Mouse (Mus musculus) hindbrain, embryonic 13.5 days (tissue): ENCODE data around the gene St6galnac4. TPM values are rescaled to one million over a fixed set of nuclear protein-coding genes. Genes with fewer than 3 reads are reported as not detected.

Experiments
- ATAC-seq: fragments of 200-750 bp; cut with Nextera tagmentation; 2 replicates; pipeline ENCODE4 v1.8.0; 2017; ENCODE audit warnings: moderate TSS enrichment; ENCODE audit not compliant: low FRiP score
- H3K27ac ChIP-seq: fragments of 300-500 bp; sonication (generic); 2 replicates; pipeline ENCODE4 v1.5.1; 2015; ENCODE audit warnings: inconsistent platforms, mild to moderate bottlenecking, moderate library complexity
- H3K27me3 ChIP-seq: fragments of 300-500 bp; sonication (generic); 2 replicates; pipeline ENCODE4 v1.6.1; 2015; ENCODE audit warnings: mild to moderate bottlenecking, inconsistent platforms
- H3K36me3 ChIP-seq: fragments of 300-500 bp; sonication (generic); 2 replicates; pipeline ENCODE4 v1.6.1; 2015; ENCODE audit warnings: mild to moderate bottlenecking, inconsistent platforms
- H3K4me1 ChIP-seq: fragments of 300-500 bp; sonication (generic); replicated peaks from 2 replicates; pipeline ENCODE4 v1.6.1; 2015; ENCODE audit warnings: inconsistent platforms
- H3K4me2 ChIP-seq: fragments of 300-500 bp; sonication (generic); 2 replicates; pipeline ENCODE4 v1.6.1; 2015; ENCODE audit warnings: inconsistent platforms, mild to moderate bottlenecking, moderate library complexity
- H3K4me3 ChIP-seq: fragments of 300-500 bp; sonication (generic); 2 replicates; pipeline ENCODE4 v1.5.1; 2015; ENCODE audit warnings: mild to moderate bottlenecking, inconsistent platforms
- H3K9ac ChIP-seq: fragments of 300-500 bp; sonication (generic); 2 replicates; pipeline ENCODE4 v1.6.1; 2015; ENCODE audit warnings: mild to moderate bottlenecking, inconsistent platforms
- H3K9me3 ChIP-seq: fragments of 300-500 bp; sonication (generic); 2 replicates; pipeline ENCODE4 v1.6.1; 2016; ENCODE audit warnings: inconsistent platforms
- WGBS: fragments of 180-500 bp; shearing (Covaris S2); methylation state at CpG from one replicate; pipeline ENCODE4 v1.1.7; 2015; 5-methylcytosine and 5-hydroxymethylcytosine counted together
- polyA plus RNA-seq: library from polyadenylated mRNA; unstranded; fragments of >200 nt; fragmentation: Nextera tagmentation; extraction: Ambion mirVana; gene quantifications from 2 replicates; pipeline ENCODE4 v1.2.1, GENCODE M21; 2015

Gene St6galnac4
- polyA plus RNA-seq, result 22.8 and 23.4 TPM in 2 replicates

- Histone ChIP-seq H3K27ac (peak within 1 kb of the TSS; percentile 62; the same call in 1 of the 2 replicates), H3K4me1 (peaks cover 44% of the 10 kb centered on the region)
- WGBS, result under 1% methylated on average over 38 of the region's 38 CpGs
Observed at GRCm38 (mm10) chr2:32586871-32587351, at the start of gene St6galnac4. Gene St6galnac4, plus strand, starts transcription at chr2:32587095.

GRCm38 (mm10) chr2:32537360-32537905, 49.5 kb upstream of the St6galnac4 start:
- Histone ChIP-seq H3K27ac (peak overlapping the region; percentile 97), H3K9me3 (no peaks in the 10 kb centered on the region), H3K4me3 (peak overlapping the region; percentile 94), H3K36me3 (no peaks in the 10 kb centered on the region), H3K4me1 (peaks cover 79% of the 10 kb centered on the region), H3K27me3 (no peaks in the 10 kb centered on the region), H3K9ac (peak overlapping the region; percentile 96), H3K4me2 (peak overlapping the region; percentile 81)
- WGBS, result 13% methylated on average over 9 of the region's 9 CpGs
- ATAC-seq, result no peak

More at GRCm38 (mm10) chr2:32586871-32587351, at the start of gene St6galnac4:
- Histone ChIP-seq H3K4me2 (peak within 1 kb of the TSS; percentile 62), H3K9me3 (no peaks in the 10 kb centered on the region), H3K4me3 (peak within 1 kb of the TSS; percentile 54), H3K36me3 (no peaks in the 10 kb centered on the region), H3K27me3 (peaks cover 14% of the 10 kb centered on the region; the same call in 1 of the 2 replicates), H3K9ac (peak within 1 kb of the TSS; percentile 82)
- ATAC-seq, result peak; percentile 68

GRCm38 (mm10) chr2:32537941-32538340, 49.0 kb upstream of the St6galnac4 start:
- Histone ChIP-seq H3K4me1 (peaks cover 84% of the 10 kb centered on the region), H3K9ac (peak overlapping the region; percentile 96), H3K4me2 (peak overlapping the region; percentile 81), H3K36me3 (no peaks in the 10 kb centered on the region), H3K9me3 (no peaks in the 10 kb centered on the region), H3K27ac (no peak overlapping the region), H3K4me3 (peak overlapping the region; percentile 94), H3K27me3 (no peaks in the 10 kb centered on the region)
- ATAC-seq, result no peak
- 76% methylated on average over 5 of the region's 5 CpGs for WGBS

GRCm38 (mm10) chr2:32538461-32538860, 48.4 kb upstream of the St6galnac4 start:
- H3K27me3 ChIP-seq, result no peaks in the 10 kb centered on the region
- peaks cover 87% of the 10 kb centered on the region for H3K4me1 ChIP-seq
- peak overlapping the region; percentile 96; the same call in 1 of the 2 replicates for H3K9ac ChIP-seq
- no peaks in the 10 kb centered on the region for H3K9me3 ChIP-seq
- H3K27ac ChIP-seq, result no peak overlapping the region
- 69% methylated on average over 4 of the region's 4 CpGs for WGBS
- peak overlapping the region; percentile 94 for H3K4me3 ChIP-seq
- ATAC-seq, result no peak
- peak overlapping the region; percentile 81 for H3K4me2 ChIP-seq
- no peaks in the 10 kb centered on the region for H3K36me3 ChIP-seq

- no peak overlapping the region for H3K4me3 ChIP-seq
- H3K9me3 ChIP-seq, result no peaks in the 10 kb centered on the region
- ATAC-seq, result no peak
- H3K27ac ChIP-seq, result no peak overlapping the region
- H3K4me1 ChIP-seq, result peaks cover 77% of the 10 kb centered on the region
- H3K4me2 ChIP-seq, result peak overlapping the region; percentile 81; the same call in 1 of the 2 replicates
- H3K9ac ChIP-seq, result 0 out of 2 replicates have a peak overlapping the region, but pooled peaks have one; percentile 96
- H3K36me3 ChIP-seq, result no peaks in the 10 kb centered on the region
- 81% methylated on average over 14 of the region's 14 CpGs for WGBS
- H3K27me3 ChIP-seq, result no peaks in the 10 kb centered on the region
Observed at GRCm38 (mm10) chr2:32539452-32539981, 47.4 kb upstream of the St6galnac4 start.

GRCm38 (mm10) chr2:32541333-32541908, 45.5 kb upstream of the St6galnac4 start:
- no peaks in the 10 kb centered on the region for H3K9me3 ChIP-seq
- H3K27me3 ChIP-seq, result no peaks in the 10 kb centered on the region
- WGBS, result 96% methylated on average over 2 of the region's 2 CpGs
- H3K27ac ChIP-seq, result no peak overlapping the region
- ATAC-seq, result no peak
- no peaks in the 10 kb centered on the region for H3K36me3 ChIP-seq
- H3K4me2 ChIP-seq, result no peak overlapping the region
- no peak overlapping the region for H3K4me3 ChIP-seq
- H3K9ac ChIP-seq, result no peak overlapping the region
- H3K4me1 ChIP-seq, result peaks cover 68% of the 10 kb centered on the region

- H3K4me3 ChIP-seq, result no peak overlapping the region
- H3K9ac ChIP-seq, result no peak overlapping the region
- no peaks in the 10 kb centered on the region for H3K9me3 ChIP-seq
- no peaks in the 10 kb centered on the region for H3K36me3 ChIP-seq
- no peak for ATAC-seq
- no peak overlapping the region for H3K27ac ChIP-seq
- WGBS, result 95% methylated on average over 4 of the region's 4 CpGs
- H3K4me2 ChIP-seq, result no peak overlapping the region
- H3K27me3 ChIP-seq, result no peaks in the 10 kb centered on the region
- H3K4me1 ChIP-seq, result peaks cover 62% of the 10 kb centered on the region
Observed at GRCm38 (mm10) chr2:32541986-32542573, 44.8 kb upstream of the St6galnac4 start.

- peaks cover 56% of the 10 kb centered on the region for H3K4me1 ChIP-seq
- H3K9ac ChIP-seq, result no peak overlapping the region
- no peaks in the 10 kb centered on the region for H3K9me3 ChIP-seq
- 83% methylated on average over 3 of the region's 3 CpGs for WGBS
- no peak overlapping the region for H3K4me2 ChIP-seq
- H3K27me3 ChIP-seq, result no peaks in the 10 kb centered on the region
- no peak overlapping the region for H3K27ac ChIP-seq
- H3K36me3 ChIP-seq, result no peaks in the 10 kb centered on the region
- H3K4me3 ChIP-seq, result no peak overlapping the region
- ATAC-seq, result no peak
Observed at GRCm38 (mm10) chr2:32543031-32543449, 43.9 kb upstream of the St6galnac4 start.

- Histone ChIP-seq H3K9ac (no peak overlapping the region), H3K4me3 (no peak overlapping the region), H3K4me1 (peaks cover 32% of the 10 kb centered on the region), H3K9me3 (no peaks in the 10 kb centered on the region), H3K27ac (0 out of 2 replicates have a peak overlapping the region, but pooled peaks have one; percentile 14), H3K4me2 (no peak overlapping the region), H3K36me3 (peaks cover 6% of the 10 kb centered on the region; the same call in 1 of the 2 replicates), H3K27me3 (no peaks in the 10 kb centered on the region)
- ATAC-seq, result no peak
- WGBS, result 77% methylated on average over 1 of the region's 1 CpGs
Observed at GRCm38 (mm10) chr2:32546951-32547350, 39.9 kb upstream of the St6galnac4 start.

- no peaks in the 10 kb centered on the region for H3K9me3 ChIP-seq
- ATAC-seq, result no peak
- peaks cover 6% of the 10 kb centered on the region; the same call in 1 of the 2 replicates for H3K36me3 ChIP-seq
- no peak overlapping the region for H3K4me3 ChIP-seq
- H3K4me2 ChIP-seq, result no peak overlapping the region
- 86% methylated on average over 5 of the region's 5 CpGs for WGBS
- no peak overlapping the region for H3K9ac ChIP-seq
- peaks cover 28% of the 10 kb centered on the region for H3K4me1 ChIP-seq
- H3K27ac ChIP-seq, result 0 out of 2 replicates have a peak overlapping the region, but pooled peaks have one; percentile 14
- H3K27me3 ChIP-seq, result no peaks in the 10 kb centered on the region
Observed at GRCm38 (mm10) chr2:32547380-32547779, 39.5 kb upstream of the St6galnac4 start.

- H3K9me3 ChIP-seq, result no peaks in the 10 kb centered on the region
- H3K36me3 ChIP-seq, result peaks cover 6% of the 10 kb centered on the region; the same call in 1 of the 2 replicates
- H3K4me3 ChIP-seq, result no peak overlapping the region
- H3K27me3 ChIP-seq, result no peaks in the 10 kb centered on the region
- H3K27ac ChIP-seq, result no peak overlapping the region
- WGBS, result 91% methylated on average over 7 of the region's 7 CpGs
- no peak overlapping the region for H3K9ac ChIP-seq
- no peak for ATAC-seq
- no peak overlapping the region for H3K4me2 ChIP-seq
- H3K4me1 ChIP-seq, result peaks cover 20% of the 10 kb centered on the region
Observed at GRCm38 (mm10) chr2:32547964-32548739, 38.7 kb upstream of the St6galnac4 start.
